8 mouse cellular contexts compared by ENCODE assay signal in the genomic region with DNA sequence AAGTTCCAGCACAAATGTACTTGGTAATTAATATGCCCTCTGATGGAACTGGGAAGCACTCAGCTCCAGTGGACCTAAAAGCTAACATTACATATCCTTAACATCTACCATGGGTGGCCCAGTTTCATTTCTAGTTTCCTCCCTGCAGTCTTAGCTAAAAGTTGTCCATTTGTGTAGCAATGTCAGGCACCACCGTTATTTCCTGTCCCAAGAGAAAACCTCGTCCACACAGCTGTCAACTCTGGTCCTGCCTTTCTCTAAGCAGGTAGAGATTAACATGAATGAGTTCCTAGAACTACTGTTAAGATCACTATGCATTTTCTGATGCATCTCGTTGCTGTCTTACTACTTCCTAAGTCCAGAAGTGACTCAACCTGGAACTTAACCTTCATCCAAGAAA. TPM values are rescaled to one million over a fixed set of nuclear protein-coding genes. Genes with fewer than 3 reads are reported as not detected.
DNase-seq lines count a peak whose midpoint lies in the region; ATAC-seq and TF ChIP-seq lines count a peak whose summit lies in the region.
"Had no signal": no experiment of that assay in that cellular context is flagged by ENCODE, and none has a peak within 500 bp of the region (broad histone marks: within the 10 kb centered on the region; RNA-seq: fewer than 3 reads in every experiment).

No protein-coding gene starts in this region.

- intact Hi-C loops in left cerebral cortex, postnatal 36 days (cut with DNase I): loop anchor here (5.0 kb wide), 1 partner anchor 452 kb away; a partner anchor contains a TSS

- WGBS in liver, postnatal 0 days (ENCODE audit: insufficient replicate concordance): 17% methylated on average over 3 of the region's 3 CpGs

- H3K4me1 ChIP-seq in liver, postnatal 0 days (ENCODE audit: insufficient read depth): peaks cover 18% of the 10 kb centered on the region

- no peaks in the 10 kb centered on the region for H3K27me3 ChIP-seq in liver, postnatal 0 days (ENCODE audit: insufficient read depth, low read length)

- no peak for TF ChIP-seq CTCF in liver, postnatal 0 days (IDR thresholded peaks at IDR 0.05; ENCODE audit: low read depth)

- peaks cover 11% of the 10 kb centered on the region for H3K36me3 ChIP-seq in liver, postnatal 0 days (replicated peaks; ENCODE audit: insufficient read depth, low read length)

- peak overlapping the region; percentile 98; the same call in 1 of the 2 replicates for H3K27ac ChIP-seq in liver, postnatal 0 days (ENCODE audit: low read depth)

- peak overlapping the region; percentile 90 for H3K4me2 ChIP-seq in liver, postnatal 0 days (ENCODE audit: low read depth, low read length)

- H3K9ac ChIP-seq in liver, postnatal 0 days (replicated peaks): peak overlapping the region; percentile 91; the same call in 1 of the 2 replicates

- peak; percentile 15 for DNase-seq in 3T3-L1 (ENCODE audit: low read depth, low spot score)
- DNase-seq in CD4-positive helper T cell, adult 2 months (ENCODE audit: low read depth, low spot score): peak; percentile 14
- no peak for DNase-seq in liver, postnatal 0 days
- DNase-seq in left cerebral cortex, postnatal 36 days (ENCODE audit: low spot score in 2 of 2): no peak
- DNase-seq in left cerebral cortex, adult 18-20 months (ENCODE audit: low spot score in 2 of 2): no peak
- no peak for DNase-seq in lung, adult 18-20 months

- peak; percentile 9 for ATAC-seq in granulocyte monocyte progenitor cell, adult 5-6 weeks (replicated peaks; ENCODE audit: poor library complexity, severe bottlenecking)
- ATAC-seq in liver, postnatal 0 days: no peak
- ATAC-seq: inflammation-experienced regulatory T-cells, adult 6 months had no signal

- H3K4me3 ChIP-seq in liver, postnatal 0 days (ENCODE audit: low read depth, low read length): peak overlapping the region; percentile 92

- TF ChIP-seq EP300 in liver, postnatal 0 days (IDR thresholded peaks at IDR 0.05; ENCODE audit: low read depth): no peak

- H3K9me3 ChIP-seq in liver, postnatal 0 days (ENCODE audit: low read length): no peaks in the 10 kb centered on the region

RNA-seq across cellular contexts. Expression of a gene that starts 1.6 kb away (rescaled TPM):
- 85.4 and 105 TPM in 2 replicates for total RNA-seq in granulocyte monocyte progenitor cell, adult 5-6 weeks (2014; fragmentation: Nextera tagmentation)
- 48.8 and 51.7 TPM in 2 replicates for total RNA-seq in granulocyte monocyte progenitor cell, adult 5-6 weeks (2017)
- 53.9 and 54.1 TPM in 2 replicates for polyA plus RNA-seq in liver, postnatal 0 days (2015; fragmentation: Nextera tagmentation; extraction: Ambion mirVana)
- 10 to 100 TPM; 55.0 to 56.6 TPM for total RNA-seq in left cerebral cortex, postnatal 36 days (2021)
- 10 to 100 TPM; 56.6 to 58.0 TPM for total RNA-seq in left cerebral cortex, adult 18-20 months (2021)

Comparison
In these comparisons a context has a peak if more than half of its experiments do, and no peak if none do; other contexts are left out.
1. DNase-seq: peak in 3T3-L1 (single experiment) and CD4-positive helper T cell, adult 2 months (single experiment); none in liver, postnatal 0 days (single experiment), left cerebral cortex, postnatal 36 days (0 of 2), left cerebral cortex, adult 18-20 months (0 of 2) and lung, adult 18-20 months (0 of 2).